Mouse (Mus musculus) ovary, postnatal 36 days (tissue): Measurements from ENCODE around the gene Gm26897.

ENCODE experiments used
- DNase-seq: peaks from one replicate; pipeline ENCODE4 v3.0.0; 2022; ENCODE audit warnings: low spot score, mixed read lengths

Gene Gm26897

DNA sequence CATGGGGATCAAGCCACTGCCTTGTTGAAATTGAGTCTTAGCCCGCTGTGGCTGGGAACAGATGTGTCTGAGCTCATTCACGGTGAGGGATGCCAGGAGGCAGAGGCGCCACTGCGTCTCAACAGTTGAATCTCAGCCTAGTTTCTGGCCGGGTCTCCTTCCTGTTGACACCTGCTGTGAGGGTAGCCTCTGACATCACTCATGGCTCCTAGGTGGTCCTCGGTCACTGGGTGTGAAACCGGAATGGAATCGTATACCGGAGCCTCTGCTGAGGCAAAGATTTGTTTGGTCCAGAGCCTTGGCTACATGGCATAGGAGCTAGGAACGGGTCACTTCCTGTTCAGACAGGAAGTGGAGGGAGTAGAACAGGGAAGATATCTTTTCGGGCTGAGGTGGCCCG lies at the start of gene Gm26897:
Gm26897 (plus strand) TSS at position 74 of the 400 bp plus-strand sequence.
- DNase-seq, result no peak

DNA sequence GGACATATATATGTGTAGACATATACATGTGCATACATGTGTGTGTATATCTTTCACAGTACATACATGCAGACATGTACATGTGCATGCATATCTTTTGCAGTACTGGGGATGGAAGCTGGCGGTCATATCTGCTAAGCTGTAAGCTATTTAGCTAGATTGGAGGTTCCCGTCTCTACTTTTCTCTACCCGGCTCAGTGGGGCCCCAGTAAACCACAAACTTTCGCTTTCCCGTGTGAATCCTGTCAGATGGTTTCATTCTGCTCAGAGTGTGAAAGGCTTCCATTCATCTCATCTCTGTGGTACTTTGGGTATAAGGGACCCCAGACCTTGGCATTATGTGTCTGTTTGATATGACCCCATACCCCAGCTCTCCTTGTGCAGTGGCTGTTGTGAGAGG lies 46.4 kb upstream of the Gm26897 start:
- DNase-seq, result no peak

DNA sequence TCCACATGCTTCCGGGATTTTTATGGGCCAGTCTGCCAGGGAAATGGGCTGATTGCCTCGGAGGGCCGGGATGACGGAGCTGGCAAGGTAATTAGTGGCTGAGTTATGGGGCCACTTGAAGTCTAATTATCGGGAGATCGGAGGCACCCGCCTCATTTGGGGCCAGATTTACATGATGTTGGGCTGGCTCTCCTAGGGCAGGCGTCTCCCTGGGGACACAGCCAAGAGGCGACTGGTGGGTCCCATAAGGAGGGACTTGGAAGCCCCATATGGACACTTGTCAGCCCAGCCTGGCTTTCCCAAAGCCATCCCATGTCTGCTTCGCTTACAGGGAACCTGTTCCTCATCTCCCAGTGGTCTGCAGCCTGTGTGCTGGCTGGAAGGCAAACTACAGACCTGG lies 45.1 kb upstream of the Gm26897 start:
- no peak for DNase-seq

DNA sequence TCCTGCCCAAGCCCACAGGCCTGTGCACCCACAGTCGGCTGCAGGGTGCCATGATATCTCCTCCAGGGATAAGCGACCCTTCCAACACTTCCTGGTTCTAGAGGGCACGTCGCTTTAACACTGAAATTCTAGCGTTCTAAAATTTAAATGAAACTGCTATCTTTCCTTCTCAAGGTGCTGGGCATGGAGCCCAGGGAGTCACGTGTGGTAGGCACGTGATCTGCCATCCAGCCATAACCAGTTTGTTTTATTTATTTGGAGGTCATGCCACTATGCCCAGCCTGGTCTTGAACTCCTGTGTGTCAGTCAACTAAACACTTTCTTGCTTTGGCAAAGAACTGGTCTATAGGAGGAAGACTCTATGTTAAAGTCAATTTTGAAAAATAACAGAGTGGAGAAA lies 35.7 kb upstream of the Gm26897 start:
- DNase-seq, result peak; percentile 40

DNA sequence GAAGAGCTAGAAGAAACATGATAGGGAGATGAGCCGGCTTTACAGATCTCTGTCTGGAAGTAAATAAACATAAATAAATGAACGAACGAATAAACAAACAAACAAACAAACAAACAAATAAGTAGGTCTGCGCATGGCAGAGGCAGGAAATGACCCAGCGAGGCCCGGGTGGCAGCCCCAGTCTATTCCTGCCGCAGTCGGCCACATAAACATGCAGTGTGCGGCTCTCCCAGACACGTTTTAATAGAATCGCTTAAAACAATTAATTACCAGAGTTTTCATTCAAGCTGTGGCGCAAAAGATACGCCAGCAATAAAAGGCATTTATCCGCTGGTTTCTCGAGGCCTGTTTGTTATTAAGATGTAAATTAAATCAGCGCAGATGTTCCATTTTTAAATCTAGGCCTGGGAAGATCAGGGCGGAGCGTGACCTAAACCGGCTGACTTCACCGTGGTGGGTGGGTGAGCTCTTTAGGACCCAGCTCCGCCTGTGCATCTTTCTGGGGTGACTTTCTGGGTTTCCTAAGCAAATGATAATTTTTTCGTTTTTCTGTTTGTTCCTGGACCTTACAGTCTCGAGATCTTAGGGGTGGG lies 33.9 kb upstream of the Gm26897 start:
- no peak for DNase-seq

DNA sequence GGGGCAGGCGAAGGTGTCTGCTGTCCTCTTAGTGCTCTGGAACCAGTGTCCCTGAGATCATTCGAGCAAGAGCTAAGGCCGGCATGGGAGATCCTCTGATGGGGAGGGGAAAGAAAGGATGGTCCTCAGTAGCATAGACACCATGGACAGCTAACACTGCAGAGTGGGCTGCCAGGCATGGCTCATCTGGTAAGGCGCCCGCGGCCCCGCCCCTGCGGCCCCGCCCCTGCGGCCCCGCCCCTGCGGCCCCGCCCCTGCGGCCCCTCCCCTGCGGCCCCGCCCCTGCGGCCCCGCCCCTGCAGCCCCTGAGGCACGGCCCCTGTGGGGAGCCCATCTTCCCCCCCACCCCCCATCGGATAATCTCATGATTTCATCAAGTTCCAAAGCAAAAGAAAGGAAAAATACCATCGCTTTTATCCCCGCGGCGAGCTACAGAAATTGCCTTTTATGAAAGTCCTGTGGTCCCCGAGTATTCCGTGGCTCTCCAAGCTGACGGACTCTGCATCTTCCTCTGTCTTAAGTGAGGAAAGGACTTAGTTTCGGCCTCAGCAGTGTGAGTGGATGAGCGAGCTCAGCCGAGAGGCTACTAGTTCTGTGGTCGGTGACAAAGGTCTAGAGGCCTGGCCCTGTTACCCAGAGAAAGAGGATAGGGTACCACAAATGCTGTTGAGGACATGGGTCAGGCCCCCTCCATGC lies 31.9 kb upstream of the Gm26897 start:
- no peak for DNase-seq

DNA sequence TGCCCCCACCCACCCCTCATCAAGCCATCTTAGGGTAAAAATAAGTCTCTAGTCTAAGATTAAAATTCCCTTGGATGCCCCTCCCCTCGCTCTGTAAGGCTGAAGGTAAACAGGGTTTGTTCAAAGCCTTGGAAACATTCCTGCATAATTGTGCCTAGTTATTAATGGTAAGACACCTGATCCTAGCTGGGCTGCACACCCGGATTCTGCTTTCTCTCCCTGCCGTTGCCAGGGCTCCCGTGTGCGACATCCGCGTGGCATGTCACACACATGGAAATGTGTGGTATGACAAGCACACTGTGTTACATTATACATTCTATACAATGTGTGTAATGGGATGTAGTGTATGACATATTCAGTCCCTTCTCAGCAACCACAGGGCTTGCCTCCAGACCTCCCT lies 30.1 kb upstream of the Gm26897 start:
- DNase-seq, result no peak

DNA sequence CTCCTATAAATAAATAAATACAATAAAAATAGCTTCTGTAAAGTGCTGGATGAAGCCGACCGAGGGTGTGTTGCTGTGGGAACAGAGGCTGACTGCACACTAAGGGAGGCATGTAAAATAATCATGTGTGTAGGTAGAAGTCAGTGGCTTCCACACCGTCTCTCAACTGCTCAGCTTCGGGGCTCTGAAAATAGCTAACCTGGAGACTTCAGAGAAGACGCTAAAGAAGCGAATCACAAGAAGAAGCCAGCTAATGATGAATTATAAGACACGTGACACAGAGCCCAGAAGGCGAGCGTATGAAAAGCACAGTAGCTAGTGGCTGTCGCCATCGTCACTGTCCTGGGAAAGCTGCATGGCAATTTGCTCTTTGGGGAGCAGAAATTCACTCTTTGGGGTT lies 29.4 kb upstream of the Gm26897 start:
- no peak for DNase-seq

DNA sequence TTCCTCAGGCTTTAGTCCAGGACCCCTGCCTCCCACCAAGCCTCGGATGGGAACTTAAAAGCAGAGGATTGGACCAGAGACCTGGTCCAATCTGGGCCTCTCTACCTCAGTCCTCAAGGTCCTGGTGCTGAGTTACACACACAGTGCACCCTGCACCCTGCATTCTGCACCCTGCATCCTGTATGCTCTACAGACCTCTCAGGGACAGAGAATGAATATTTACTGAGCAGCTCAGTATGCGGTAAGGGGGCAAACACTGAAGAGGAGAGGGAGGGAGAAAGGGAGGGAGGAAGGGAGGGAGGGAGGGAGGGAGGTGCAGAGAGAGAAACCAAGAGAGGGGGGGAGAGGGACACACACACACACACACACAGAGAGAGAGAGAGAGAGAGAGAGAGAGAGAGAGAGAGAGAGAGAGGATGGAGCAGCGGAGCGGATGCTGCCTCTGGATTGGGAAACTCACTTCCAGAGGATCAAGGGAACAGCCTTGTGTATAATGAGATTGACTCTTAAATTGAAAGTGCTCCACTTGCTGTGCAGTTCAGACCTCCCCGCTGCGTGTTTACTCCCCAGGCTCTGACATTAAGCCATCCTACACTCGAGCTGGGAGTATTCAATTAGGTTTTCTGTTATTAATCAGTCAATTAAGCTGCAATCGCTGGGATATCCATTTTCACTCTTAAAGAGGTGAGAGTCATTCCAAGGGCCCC lies 24.4 kb upstream of the Gm26897 start:
- DNase-seq, result no peak

DNA sequence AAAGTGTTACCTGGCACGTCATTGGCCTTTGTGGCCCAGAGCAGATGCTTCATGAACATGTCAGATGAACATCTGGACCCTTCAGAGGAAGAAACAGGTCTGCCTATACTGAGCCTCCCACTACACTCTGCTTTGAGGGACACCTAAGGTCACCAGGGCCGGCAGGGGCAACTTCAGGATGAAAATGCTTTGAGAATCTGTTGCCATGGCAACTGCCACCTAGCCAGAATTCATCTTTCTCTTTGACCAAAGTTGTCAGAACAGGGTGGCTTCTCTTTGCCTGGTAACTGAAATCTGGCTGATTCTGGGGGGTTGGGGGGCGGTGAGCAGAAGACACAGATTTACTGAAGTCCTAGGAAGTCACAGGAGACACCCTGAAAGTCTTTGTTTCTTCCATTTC lies 14.7 kb upstream of the Gm26897 start:
- no peak for DNase-seq

DNA sequence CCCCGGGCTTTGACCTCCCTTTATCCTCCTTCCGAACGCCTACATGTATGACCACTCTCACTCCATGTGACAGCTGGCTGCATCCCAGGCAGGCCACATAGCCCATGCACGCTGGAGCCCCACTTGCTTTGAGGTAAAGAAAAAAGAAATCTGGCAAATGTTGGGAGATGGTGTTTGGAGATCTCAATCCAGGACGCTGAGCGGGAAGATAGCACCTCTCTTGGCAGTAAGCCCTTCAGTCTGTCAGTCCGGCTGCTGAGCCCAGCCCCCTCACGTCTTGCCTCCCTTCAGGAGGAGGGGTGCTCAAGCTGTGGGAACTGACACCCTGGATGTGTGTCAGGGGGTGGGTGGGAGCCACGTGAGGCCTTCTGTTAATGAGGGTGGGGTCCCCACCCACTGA lies 13.0 kb upstream of the Gm26897 start:
- DNase-seq, result no peak

DNA sequence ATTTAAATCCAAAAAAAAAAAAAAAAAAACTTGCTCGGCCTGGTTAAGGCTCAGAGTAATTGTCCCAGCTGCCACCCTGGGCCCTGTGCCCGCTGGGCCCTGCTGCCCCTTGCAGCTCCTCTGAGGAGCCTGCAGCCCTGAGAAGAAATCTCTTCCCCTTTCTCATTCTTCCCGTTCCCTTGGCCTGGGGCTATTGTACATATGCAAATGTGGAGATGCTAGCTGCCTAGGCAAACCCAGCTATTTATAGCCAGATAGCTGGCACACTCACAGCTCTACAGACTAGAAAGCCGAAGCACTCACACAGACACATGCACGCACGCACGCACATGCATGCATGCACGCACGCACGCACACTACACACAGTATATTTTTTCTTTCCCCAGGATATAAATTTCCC lies 9.0 kb upstream of the Gm26897 start:
- DNase-seq, result no peak

DNA sequence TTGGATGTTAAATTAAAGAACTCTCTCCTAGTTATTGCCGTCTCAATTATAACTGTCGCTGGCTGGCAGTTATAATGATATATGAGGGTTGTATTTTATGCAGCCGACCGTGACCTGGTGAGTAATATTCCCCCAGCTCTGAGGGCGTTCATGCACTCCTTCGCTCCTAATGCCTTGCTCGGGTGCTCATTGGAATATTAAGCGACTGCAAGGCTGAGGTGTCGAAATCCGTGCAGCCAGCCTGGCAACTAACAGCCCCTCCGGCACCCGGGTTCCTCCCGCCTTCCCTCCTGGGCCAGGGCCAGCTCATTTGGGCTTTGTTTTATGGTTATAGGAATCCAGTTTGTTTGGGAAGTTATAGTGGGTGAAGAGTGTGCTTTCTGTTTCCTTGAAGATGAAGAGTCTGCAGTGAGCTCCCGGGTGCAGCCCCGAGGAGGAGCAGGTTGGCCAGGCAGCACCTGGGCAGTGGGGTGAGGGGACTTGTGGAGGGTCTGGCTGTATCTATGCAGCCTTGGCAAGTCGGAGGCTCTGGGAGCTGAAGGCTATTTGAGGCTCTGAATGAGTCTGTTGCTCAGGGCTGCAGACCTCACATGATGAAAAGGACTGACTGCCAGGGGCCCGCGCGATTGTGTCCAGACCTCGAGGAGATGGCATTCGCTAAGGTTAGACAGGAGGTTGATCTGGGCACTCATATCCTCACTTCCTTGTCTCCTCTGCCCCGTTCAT lies 8.4 kb upstream of the Gm26897 start:
- no peak for DNase-seq

DNA sequence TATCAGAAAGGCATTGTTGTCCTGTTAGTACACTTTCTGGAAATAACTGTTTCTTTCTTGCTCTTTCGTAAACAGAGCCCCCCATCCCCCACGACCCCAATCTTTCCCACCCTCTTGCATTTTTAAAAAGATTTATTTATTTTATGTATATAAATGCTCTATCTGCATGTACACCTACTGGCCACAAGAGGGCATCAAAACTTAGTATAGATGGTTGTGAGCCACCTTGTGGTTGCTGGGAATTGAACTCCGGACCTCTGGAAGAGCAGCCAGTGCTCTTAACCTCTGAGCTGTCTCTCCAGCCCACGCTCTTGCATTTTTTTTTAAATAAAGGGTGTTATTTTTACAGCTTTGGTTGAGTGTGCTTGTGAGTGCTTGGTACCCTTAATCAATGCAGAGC lies 5.3 kb upstream of the Gm26897 start:
- DNase-seq, result no peak

DNA sequence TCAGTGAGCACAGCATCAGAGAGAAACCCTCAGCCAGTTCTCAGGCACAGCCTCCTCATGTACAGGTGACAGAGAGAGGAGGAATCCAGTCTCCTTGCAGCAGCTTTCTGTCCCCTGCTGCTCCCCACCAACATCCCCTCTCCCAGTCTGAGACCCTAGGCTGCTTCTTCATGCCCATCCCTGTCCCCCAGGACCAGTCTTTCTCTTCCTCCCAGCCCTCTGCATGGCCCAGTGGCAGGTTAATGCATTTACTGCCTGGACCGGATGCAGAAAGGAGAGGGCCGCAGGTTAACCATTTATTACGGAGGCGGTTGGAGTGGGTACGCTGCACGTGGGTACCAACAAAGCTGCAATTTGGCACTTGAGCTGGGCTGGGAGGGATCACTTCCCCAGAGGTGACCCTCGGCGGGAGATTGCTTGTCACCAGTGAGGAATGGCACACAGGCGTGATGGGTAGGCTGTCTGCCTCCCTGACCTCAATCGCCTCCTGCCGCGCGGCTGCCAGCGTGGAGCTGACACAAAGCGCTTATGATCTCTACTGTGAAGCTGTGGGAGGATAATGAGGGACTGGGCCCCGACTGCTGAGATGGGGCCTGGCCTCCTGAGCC lies 3.1 kb upstream of the Gm26897 start:
- no peak for DNase-seq

DNA sequence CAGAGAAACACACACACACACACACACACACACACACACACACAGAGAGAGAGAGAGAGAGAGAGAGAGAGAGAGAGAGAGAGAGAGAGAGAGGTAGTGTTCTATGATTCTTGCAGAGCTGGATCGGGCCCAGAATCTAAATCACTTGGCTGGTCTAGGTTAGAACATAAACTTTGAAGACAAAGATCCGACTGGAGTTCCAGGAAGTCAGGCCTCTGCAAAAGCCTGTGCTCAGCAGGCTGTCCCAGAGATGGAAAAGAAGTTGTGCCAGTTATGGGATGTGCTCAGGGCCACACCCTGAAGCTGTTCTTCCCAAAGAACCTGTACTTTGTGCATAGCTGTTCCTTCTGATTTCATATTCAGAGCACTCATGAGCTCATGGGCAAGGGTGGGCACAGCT lies 1.5 kb upstream of the Gm26897 start:
- DNase-seq, result no peak

DNA sequence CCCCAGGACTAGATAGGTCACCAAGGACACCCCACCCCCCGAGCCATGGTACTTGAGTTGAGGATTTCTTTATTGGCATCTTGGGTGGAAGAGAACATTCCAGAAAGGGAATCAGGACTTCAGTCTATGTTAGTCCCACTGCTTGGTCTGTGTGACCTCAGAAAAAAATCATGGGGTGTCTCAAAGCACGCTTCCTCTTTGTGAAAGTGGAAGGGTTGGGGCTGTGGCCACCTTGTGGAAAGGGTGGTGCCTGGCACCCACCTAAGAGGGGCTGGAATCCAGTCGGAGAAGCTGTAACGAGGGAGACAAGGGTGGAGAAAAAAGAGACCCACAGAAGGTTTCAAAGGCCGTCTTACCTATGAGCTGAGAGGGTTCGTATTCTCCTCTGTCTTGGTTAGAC lies 5.8 kb downstream of the Gm26897 start:
- no peak for DNase-seq

DNA sequence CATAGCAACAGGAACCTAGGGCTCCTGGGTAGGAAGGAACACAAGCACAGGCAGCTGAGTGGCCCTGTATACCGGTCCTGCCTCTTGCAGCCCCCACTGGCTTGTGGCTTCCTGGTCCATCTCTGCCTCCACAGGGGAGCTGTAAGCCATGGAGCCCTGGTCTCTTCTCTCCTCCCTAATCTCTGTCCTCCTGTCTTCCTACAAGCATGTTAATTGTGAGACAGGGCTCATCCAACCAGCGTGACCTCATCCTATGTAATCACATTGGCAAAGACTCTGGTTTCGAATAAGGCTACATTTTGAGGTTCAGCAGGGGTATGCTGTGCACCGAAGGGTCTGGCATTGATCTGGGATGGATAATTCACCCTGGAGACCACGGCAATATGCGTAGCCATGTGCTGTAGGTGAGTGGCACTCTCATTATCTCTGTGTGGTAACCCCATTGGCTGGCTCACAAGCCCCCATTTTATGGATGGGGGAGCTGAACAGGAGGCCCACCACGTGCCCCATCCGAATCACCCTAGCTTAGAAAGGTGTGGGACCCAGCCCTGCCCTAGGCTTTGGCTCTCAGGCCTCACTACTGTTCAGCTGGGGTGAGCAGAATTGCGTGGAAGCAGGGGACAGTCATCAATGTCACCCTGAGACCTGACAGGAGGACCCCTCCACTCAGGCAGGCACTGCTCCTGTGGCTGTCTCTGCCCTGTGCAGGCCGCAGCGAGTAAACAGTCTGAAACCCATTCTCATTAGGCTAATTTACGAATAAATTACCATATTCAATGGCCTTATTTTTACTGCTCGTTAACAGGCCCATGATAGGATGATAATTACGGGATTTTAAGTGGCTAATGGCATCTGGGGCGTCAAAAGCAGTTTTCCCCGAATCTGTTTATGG lies 6.9 kb downstream of the Gm26897 start:
- DNase-seq, result no peak

DNA sequence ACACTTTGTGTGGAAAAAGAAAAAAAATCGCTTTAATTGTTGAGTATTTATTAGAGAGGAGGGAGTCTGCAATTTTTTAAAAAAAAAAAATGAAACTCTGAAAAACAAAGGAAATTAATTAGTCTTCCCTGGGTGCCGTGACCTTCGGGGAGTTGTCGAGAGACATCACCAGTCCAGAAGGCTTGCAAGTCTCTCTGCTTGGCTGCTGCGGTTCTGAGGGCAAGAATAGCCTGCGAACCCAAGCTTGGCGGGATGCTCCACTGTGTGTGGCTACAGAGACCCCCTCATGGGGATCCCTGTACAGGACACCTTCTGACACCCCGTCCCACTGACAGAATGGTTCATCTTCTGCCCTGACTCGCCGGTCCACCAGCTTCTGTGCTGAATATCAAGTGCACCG lies 7.6 kb downstream of the Gm26897 start:
- no peak for DNase-seq

DNA sequence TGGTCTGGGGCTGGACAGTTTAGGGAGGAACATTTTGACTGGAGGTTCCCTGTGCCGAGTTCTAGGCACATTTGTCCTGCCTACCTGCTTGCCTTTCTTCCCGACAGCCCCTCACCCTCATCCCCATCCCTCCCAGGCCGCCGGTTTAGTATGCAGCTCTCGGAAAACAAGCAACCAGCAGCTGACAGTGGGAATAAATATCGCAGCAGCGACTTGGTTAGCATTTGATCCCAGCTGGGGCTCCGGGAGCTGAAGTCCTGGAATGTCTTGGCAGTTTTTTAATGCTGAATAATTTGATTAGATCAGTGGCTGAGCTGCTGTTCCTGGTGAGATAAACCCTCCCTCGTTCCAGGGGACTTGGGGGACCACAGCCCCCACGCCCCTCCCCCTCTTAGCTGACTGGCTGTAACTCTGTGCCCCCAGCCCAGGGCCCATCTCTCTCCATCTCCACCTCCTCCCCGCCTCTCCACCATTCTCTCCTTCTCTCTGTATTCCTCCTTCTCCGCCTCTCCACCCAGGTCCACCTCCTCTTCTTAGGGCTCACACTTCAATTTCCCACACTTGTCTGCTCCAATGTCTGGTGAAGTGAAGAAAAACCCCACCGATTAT lies 8.7 kb downstream of the Gm26897 start:
- no peak for DNase-seq

DNA sequence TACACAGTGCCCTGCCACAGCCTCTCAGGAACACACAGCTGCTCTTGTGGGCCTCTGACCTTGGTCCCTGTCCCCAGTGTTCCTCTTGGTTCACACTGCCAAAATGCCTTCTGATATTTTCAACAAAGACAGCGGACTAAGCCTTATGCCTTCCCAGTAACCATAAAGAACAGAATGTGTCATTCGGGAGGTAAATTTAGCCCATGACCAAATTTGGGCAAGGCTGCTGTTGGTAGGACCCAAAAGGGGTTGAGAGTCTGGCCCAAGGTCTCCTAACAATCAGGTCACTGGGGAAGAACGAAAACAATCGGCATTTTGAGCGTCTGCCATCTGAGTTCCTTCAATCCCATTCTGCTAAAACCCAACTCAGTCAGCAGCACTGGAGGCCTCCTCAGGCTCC lies 15.9 kb downstream of the Gm26897 start:
- DNase-seq, result no peak
